Mouse (Mus musculus): ENCODE data around the gene Ano6. TPM values are rescaled to one million over a fixed set of nuclear protein-coding genes. Genes with fewer than 3 reads are reported as not detected.

Gene Ano6
- 8.4 and 9.2 TPM in 2 replicates for polyA plus RNA-seq (2015; fragmentation: Nextera tagmentation; extraction: Ambion mirVana)

GRCm38 (mm10) chr15:95790529-95791071 lies at the start of gene Ano6:
TSS of gene Ano6 (plus strand) at chr15:95790843.
- peak within 1 kb of the TSS; percentile 69 for H3K4me3 ChIP-seq (replicated peaks)
- ATAC-seq (ENCODE audit: insufficient read depth) = peak; percentile 90
- peaks cover 34% of the 10 kb centered on the region for H3K27me3 ChIP-seq
- no peaks in the 10 kb centered on the region for H3K9me3 ChIP-seq (replicated peaks)
- peak within 1 kb of the TSS; percentile 69 for H3K9ac ChIP-seq
- H3K4me2 ChIP-seq = peak within 1 kb of the TSS; percentile 90
- peak within 1 kb of the TSS; percentile 53; the same call in 1 of the 2 replicates for H3K27ac ChIP-seq (replicated peaks)
- peaks cover 42% of the 10 kb centered on the region for H3K4me1 ChIP-seq (replicated peaks)
- under 1% methylated on average over 51 of the region's 51 CpGs for WGBS (ENCODE audit: insufficient replicate concordance)
- H3K36me3 ChIP-seq (replicated peaks) = no peaks in the 10 kb centered on the region

GRCm38 (mm10) chr15:95742955-95743354 lies 47.7 kb upstream of the Ano6 start:
- no peak overlapping the region for H3K4me3 ChIP-seq (replicated peaks)
- ATAC-seq (ENCODE audit: insufficient read depth) = no peak
- H3K27me3 ChIP-seq = no peaks in the 10 kb centered on the region
- H3K36me3 ChIP-seq (replicated peaks) = no peaks in the 10 kb centered on the region
- WGBS (ENCODE audit: insufficient replicate concordance) = 53% methylated on average over 6 of the region's 6 CpGs
- H3K9me3 ChIP-seq (replicated peaks) = no peaks in the 10 kb centered on the region
- H3K4me2 ChIP-seq = no peak overlapping the region
- H3K4me1 ChIP-seq (replicated peaks) = no peaks in the 10 kb centered on the region
- no peak overlapping the region for H3K27ac ChIP-seq (replicated peaks)
- no peak overlapping the region for H3K9ac ChIP-seq

- Histone ChIP-seq H3K4me2 (no peak overlapping the region), H3K27me3 (no peaks in the 10 kb centered on the region), H3K36me3 (replicated peaks) (no peaks in the 10 kb centered on the region), H3K4me3 (replicated peaks) (no peak overlapping the region), H3K4me1 (replicated peaks) (no peaks in the 10 kb centered on the region), H3K9ac (no peak overlapping the region), H3K9me3 (replicated peaks) (no peaks in the 10 kb centered on the region), H3K27ac (replicated peaks) (no peak overlapping the region)
- ATAC-seq (ENCODE audit: insufficient read depth) = no peak
- WGBS (ENCODE audit: insufficient replicate concordance) = 60% methylated on average over 2 of the region's 2 CpGs
Measured at GRCm38 (mm10) chr15:95743856-95744255, 46.8 kb upstream of the Ano6 start.

- no peak overlapping the region for H3K4me2 ChIP-seq
- no peaks in the 10 kb centered on the region for H3K27me3 ChIP-seq
- H3K27ac ChIP-seq (replicated peaks) = no peak overlapping the region
- no peak for ATAC-seq (ENCODE audit: insufficient read depth)
- no peaks in the 10 kb centered on the region for H3K4me1 ChIP-seq (replicated peaks)
- no peak overlapping the region for H3K4me3 ChIP-seq (replicated peaks)
- H3K36me3 ChIP-seq (replicated peaks) = no peaks in the 10 kb centered on the region
- H3K9me3 ChIP-seq (replicated peaks) = no peaks in the 10 kb centered on the region
- H3K9ac ChIP-seq = no peak overlapping the region
- 65% methylated on average over 11 of the region's 11 CpGs for WGBS (ENCODE audit: insufficient replicate concordance)
Measured at GRCm38 (mm10) chr15:95745346-95746106, 45.1 kb upstream of the Ano6 start.

- H3K4me1 ChIP-seq (replicated peaks) = no peaks in the 10 kb centered on the region
- no peak overlapping the region for H3K4me2 ChIP-seq
- H3K9ac ChIP-seq = no peak overlapping the region
- H3K9me3 ChIP-seq (replicated peaks) = no peaks in the 10 kb centered on the region
- 66% methylated on average over 5 of the region's 5 CpGs for WGBS (ENCODE audit: insufficient replicate concordance)
- H3K4me3 ChIP-seq (replicated peaks) = no peak overlapping the region
- H3K27me3 ChIP-seq = no peaks in the 10 kb centered on the region
- H3K27ac ChIP-seq (replicated peaks) = no peak overlapping the region
- ATAC-seq (ENCODE audit: insufficient read depth) = no peak
- H3K36me3 ChIP-seq (replicated peaks) = no peaks in the 10 kb centered on the region
Measured at GRCm38 (mm10) chr15:95746513-95746912, 44.1 kb upstream of the Ano6 start.

GRCm38 (mm10) chr15:95746955-95747931 lies 43.4 kb upstream of the Ano6 start:
- Histone ChIP-seq H3K9ac (no peak overlapping the region), H3K27me3 (no peaks in the 10 kb centered on the region), H3K27ac (replicated peaks) (no peak overlapping the region), H3K4me1 (replicated peaks) (no peaks in the 10 kb centered on the region), H3K4me2 (no peak overlapping the region), H3K36me3 (replicated peaks) (no peaks in the 10 kb centered on the region), H3K4me3 (replicated peaks) (no peak overlapping the region), H3K9me3 (replicated peaks) (no peaks in the 10 kb centered on the region)
- no peak for ATAC-seq (ENCODE audit: insufficient read depth)
- WGBS (ENCODE audit: insufficient replicate concordance) = 57% methylated on average over 16 of the region's 16 CpGs

- WGBS (ENCODE audit: insufficient replicate concordance) = 62% methylated on average over 5 of the region's 5 CpGs
- no peaks in the 10 kb centered on the region for H3K9me3 ChIP-seq (replicated peaks)
- no peak overlapping the region for H3K9ac ChIP-seq
- no peak overlapping the region for H3K27ac ChIP-seq (replicated peaks)
- no peaks in the 10 kb centered on the region for H3K27me3 ChIP-seq
- H3K4me1 ChIP-seq (replicated peaks) = no peaks in the 10 kb centered on the region
- ATAC-seq (ENCODE audit: insufficient read depth) = no peak
- no peaks in the 10 kb centered on the region for H3K36me3 ChIP-seq (replicated peaks)
- H3K4me3 ChIP-seq (replicated peaks) = no peak overlapping the region
- H3K4me2 ChIP-seq = no peak overlapping the region
Measured at GRCm38 (mm10) chr15:95749216-95749615, 41.4 kb upstream of the Ano6 start.

GRCm38 (mm10) chr15:95750038-95750437 lies 40.6 kb upstream of the Ano6 start:
- no peak overlapping the region for H3K9ac ChIP-seq
- H3K4me3 ChIP-seq (replicated peaks) = no peak overlapping the region
- H3K27ac ChIP-seq (replicated peaks) = no peak overlapping the region

GRCm38 (mm10) chr15:95751832-95752676 lies 38.6 kb upstream of the Ano6 start:
- ATAC-seq (ENCODE audit: insufficient read depth) = no peak
- H3K4me2 ChIP-seq = no peak overlapping the region
- no peak overlapping the region for H3K9ac ChIP-seq
- no peak overlapping the region for H3K27ac ChIP-seq (replicated peaks)
- no peak overlapping the region for H3K4me3 ChIP-seq (replicated peaks)
- no peaks in the 10 kb centered on the region for H3K27me3 ChIP-seq
- 71% methylated on average over 8 of the region's 8 CpGs for WGBS (ENCODE audit: insufficient replicate concordance)
- no peaks in the 10 kb centered on the region for H3K4me1 ChIP-seq (replicated peaks)
- no peaks in the 10 kb centered on the region for H3K9me3 ChIP-seq (replicated peaks)
- H3K36me3 ChIP-seq (replicated peaks) = no peaks in the 10 kb centered on the region

More at GRCm38 (mm10) chr15:95750038-95750437, 40.6 kb upstream of the Ano6 start:
- no peaks in the 10 kb centered on the region for H3K4me1 ChIP-seq (replicated peaks)
- H3K9me3 ChIP-seq (replicated peaks) = no peaks in the 10 kb centered on the region
- H3K36me3 ChIP-seq (replicated peaks) = no peaks in the 10 kb centered on the region
- no peaks in the 10 kb centered on the region for H3K27me3 ChIP-seq
- no peak for ATAC-seq (ENCODE audit: insufficient read depth)
- 78% methylated on average over 21 of the region's 21 CpGs for WGBS (ENCODE audit: insufficient replicate concordance)
- no peak overlapping the region for H3K4me2 ChIP-seq

GRCm38 (mm10) chr15:95752677-95753019 lies 38.0 kb upstream of the Ano6 start:
- Histone ChIP-seq H3K9me3 (replicated peaks) (no peaks in the 10 kb centered on the region), H3K4me1 (replicated peaks) (no peaks in the 10 kb centered on the region), H3K9ac (no peak overlapping the region), H3K27me3 (no peaks in the 10 kb centered on the region), H3K4me3 (replicated peaks) (no peak overlapping the region), H3K4me2 (no peak overlapping the region), H3K27ac (replicated peaks) (no peak overlapping the region), H3K36me3 (replicated peaks) (no peaks in the 10 kb centered on the region)
- 79% methylated on average over 5 of the region's 5 CpGs for WGBS (ENCODE audit: insufficient replicate concordance)
- no peak for ATAC-seq (ENCODE audit: insufficient read depth)

Data from liver, embryonic 15.5 days (tissue).